10 mouse cellular contexts compared by ENCODE assay signal in the genomic region with DNA sequence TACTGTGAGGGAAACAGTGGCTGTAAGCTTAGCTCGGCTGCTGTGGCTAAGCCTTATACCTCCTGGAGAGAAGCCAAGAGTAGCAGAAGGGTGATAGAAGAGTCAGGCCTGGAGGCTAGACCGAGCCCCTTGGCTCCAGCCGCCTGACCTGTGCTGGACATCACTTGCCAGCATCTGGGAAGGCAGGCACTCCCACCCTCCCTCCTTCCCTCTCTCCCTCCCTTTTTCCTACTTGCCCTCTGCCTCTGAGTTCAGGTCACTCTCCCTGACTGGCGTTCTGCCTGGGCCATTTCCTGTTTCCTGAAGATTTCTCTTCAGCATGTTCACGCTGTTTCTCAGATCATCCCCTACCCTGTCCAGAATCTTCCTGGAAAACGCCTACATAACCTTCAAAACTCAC. TPM values are rescaled to one million over a fixed set of nuclear protein-coding genes. Genes with fewer than 3 reads are reported as not detected.
DNase-seq lines count a peak whose midpoint lies in the region; ATAC-seq lines count a peak whose summit lies in the region.
"Had no signal": no experiment of that assay in that cellular context is flagged by ENCODE, and none has a peak within 500 bp of the region (broad histone marks: within the 10 kb centered on the region; RNA-seq: fewer than 3 reads in every experiment).

No protein-coding gene starts in this region.

- ATAC-seq in heart, embryonic 16.5 days (replicated peaks; ENCODE audit: extremely low read depth, insufficient read depth, low FRiP score) = 0 out of 2 replicates have a peak, but pooled peaks have one; percentile 23

- H3K27me3 ChIP-seq in heart, embryonic 16.5 days (ENCODE audit: control insufficient read depth, insufficient read depth, low read length) = 0 out of 2 replicates have a peak, but pooled peaks cover 7% of the 10 kb centered on the region

- H3K4me1 ChIP-seq in heart, embryonic 16.5 days (ENCODE audit: control insufficient read depth, insufficient read depth, low read length) = peaks cover 27% of the 10 kb centered on the region

- no peak overlapping the region for H3K4me2 ChIP-seq in heart, embryonic 16.5 days (ENCODE audit: low read depth, low read length)
- H3K4me2 ChIP-seq: neural tube, embryonic 13.5 days had no signal

- 0 out of 2 replicates have a peak overlapping the region, but pooled peaks have one; percentile 38 for H3K27ac ChIP-seq in heart, embryonic 16.5 days (ENCODE audit: low read length)
- H3K27ac ChIP-seq: neural tube, embryonic 13.5 days had no signal

- peak; percentile 51 for DNase-seq in adrenal gland, adult 2 months
- no peak for DNase-seq in adrenal gland, adult 8-10 months
- DNase-seq in NIH3T3 (ENCODE audit: low read depth) = peak; percentile 54
- DNase-seq in kidney, postnatal 4 days = peak; percentile 81 to 86
- DNase-seq in embryo, embryonic 10.5 days (ENCODE audit: low spot score) = no peak
- DNase-seq in frontal cortex, adult 2 months (ENCODE audit: extremely low spot score in 1 of 2, low spot score in 1 of 2) = no peak
- no peak for DNase-seq in thymus, postnatal 10 days (ENCODE audit: low spot score in 2 of 2)
- DNase-seq: thymus, postnatal 25 days had no signal

- no peak overlapping the region for H3K4me3 ChIP-seq in heart, embryonic 16.5 days (ENCODE audit: low read length)
- H3K4me3 ChIP-seq: neural tube, embryonic 13.5 days had no signal

- no peaks in the 10 kb centered on the region for H3K9me3 ChIP-seq in heart, embryonic 16.5 days (replicated peaks; ENCODE audit: control insufficient read depth, low read length)
- H3K9me3 ChIP-seq: neural tube, embryonic 13.5 days had no signal

- WGBS in heart, embryonic 16.5 days = 20% methylated on average over 6 of the region's 6 CpGs

- no peaks in the 10 kb centered on the region for H3K36me3 ChIP-seq in heart, embryonic 16.5 days (ENCODE audit: control insufficient read depth, insufficient read depth)
- H3K36me3 ChIP-seq: neural tube, embryonic 13.5 days had no signal

- H3K9ac ChIP-seq in heart, embryonic 16.5 days (ENCODE audit: low read length) = no peak overlapping the region
- H3K9ac ChIP-seq: neural tube, embryonic 13.5 days had no signal

RNA-seq across cellular contexts. Expression of gene Smad3, which starts 33.5 kb away (rescaled TPM):
- total RNA-seq in adrenal gland, adult 2 months (2021) = 10 to 100 TPM; 30.4 to 33.7 TPM
- 29.5 and 41.9 TPM in 2 replicates for polyA plus RNA-seq in adrenal gland, adult 2 months (2012; rRNA removed)
- 10 to 100 TPM; 27.0 to 49.6 (median 37.1) TPM for total RNA-seq in adrenal gland, adult 8-10 months (2022)
- 12.5 and 13.7 TPM in 2 replicates for polyA plus RNA-seq in heart, embryonic 16.5 days (2015; fragmentation: Nextera tagmentation; extraction: Ambion mirVana)
- 29.5 and 33.5 TPM in 2 replicates for polyA plus RNA-seq in frontal cortex, adult 2 months (2012; rRNA removed)

Comparison
In these comparisons a context has a peak if more than half of its experiments do, and no peak if none do; other contexts are left out.
1. DNase-seq: peak in adrenal gland, adult 2 months (single experiment), NIH3T3 (single experiment) and kidney, postnatal 4 days (2 of 2); none in adrenal gland, adult 8-10 months (single experiment), embryo, embryonic 10.5 days (single experiment), frontal cortex, adult 2 months (0 of 2) and thymus, postnatal 10 days (0 of 2).